Mouse (Mus musculus): ENCODE results near the gene Pard3.

DNA sequence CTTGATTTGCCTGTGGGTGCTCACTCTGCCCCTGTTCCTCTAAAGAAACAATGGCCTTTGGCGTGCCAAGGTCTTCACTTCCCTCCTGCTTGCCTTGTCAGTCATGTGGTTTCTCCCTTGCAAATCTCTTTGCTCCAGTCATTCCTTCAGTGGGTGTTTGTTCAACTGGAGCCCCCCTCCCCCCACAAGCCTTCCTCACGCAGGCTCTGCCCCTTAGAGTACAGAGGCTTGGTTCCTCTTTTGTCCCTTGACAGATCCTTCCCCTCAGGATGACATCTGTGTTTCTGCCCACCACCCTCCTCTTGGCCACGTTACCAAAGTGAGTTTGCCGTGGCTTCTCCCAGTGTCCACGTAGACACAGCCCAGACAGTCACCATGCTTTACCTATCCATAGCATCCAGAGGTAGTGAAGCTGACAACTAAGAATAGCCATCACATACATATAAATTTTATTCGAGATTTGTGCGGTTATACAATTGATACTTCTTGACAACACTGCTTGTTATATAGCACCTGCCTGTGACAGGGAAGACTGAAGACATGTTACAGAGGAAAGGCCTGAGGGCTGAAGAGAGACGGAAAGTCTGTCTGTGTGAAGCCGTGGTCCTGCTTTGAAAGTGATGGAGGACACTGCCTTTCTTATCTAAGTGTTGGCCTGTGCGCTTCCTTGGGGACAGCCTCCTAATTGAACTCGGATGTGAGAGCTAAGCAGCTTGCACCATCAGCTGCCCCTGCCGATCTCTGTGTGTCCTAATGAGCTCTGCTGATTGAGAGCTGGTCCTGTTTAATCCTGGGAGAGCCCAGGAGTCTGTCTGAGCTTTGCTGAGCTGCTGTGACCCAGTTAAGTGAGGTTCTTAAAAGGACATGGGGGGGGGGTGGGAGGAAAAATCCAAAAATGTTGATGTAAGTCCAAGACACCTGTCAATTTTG lies 266.8 kb downstream of the Pard3 start:
- TF ChIP-seq CTCF (IDR thresholded peaks at IDR 0.05; ENCODE audit: low read depth) (no peak), EP300 (IDR thresholded peaks at IDR 0.05; ENCODE audit: low read depth) (no peak)
